Mouse (Mus musculus) limb, embryonic 15.5 days (tissue): ENCODE data around the gene Cers5. TPM values are rescaled to one million over a fixed set of nuclear protein-coding genes. Genes with fewer than 3 reads are reported as not detected.

Experiments
- ATAC-seq: fragments of 200-750 bp; cut with Nextera tagmentation; 2 replicates; pipeline ENCODE4 v1.8.0; 2017; ENCODE audit warnings: low read depth, moderate TSS enrichment; ENCODE audit not compliant: insufficient number of reproducible peaks, low FRiP score, low TSS enrichment
- H3K27ac ChIP-seq: fragments of 300-500 bp; sonication (generic); 2 replicates; pipeline ENCODE4 v1.5.1; 2015; ENCODE audit warnings: moderate library complexity, mild to moderate bottlenecking, inconsistent platforms
- H3K27me3 ChIP-seq: fragments of 300-500 bp; sonication (generic); 2 replicates; pipeline ENCODE4 v1.6.1; 2015; ENCODE audit warnings: inconsistent platforms
- H3K36me3 ChIP-seq: fragments of 300-500 bp; sonication (generic); 2 replicates; pipeline ENCODE4 v1.6.1; 2015; ENCODE audit warnings: inconsistent platforms
- H3K4me1 ChIP-seq: fragments of 300-500 bp; sonication (generic); 2 replicates; pipeline ENCODE4 v1.6.1; 2015; ENCODE audit warnings: inconsistent platforms
- H3K4me2 ChIP-seq: fragments of 300-500 bp; sonication (generic); 2 replicates; pipeline ENCODE4 v1.6.1; 2015; ENCODE audit warnings: mild to moderate bottlenecking, inconsistent platforms
- H3K4me3 ChIP-seq: fragments of 300-500 bp; sonication (generic); 2 replicates; pipeline ENCODE4 v1.5.1; 2015; ENCODE audit warnings: mild to moderate bottlenecking, inconsistent platforms
- H3K9ac ChIP-seq: fragments of 300-500 bp; sonication (generic); 2 replicates; pipeline ENCODE4 v1.6.1; 2015; ENCODE audit warnings: inconsistent platforms
- H3K9me3 ChIP-seq: fragments of 300-500 bp; sonication (generic); 2 replicates; pipeline ENCODE4 v1.6.1; 2016; ENCODE audit warnings: inconsistent platforms
- WGBS: fragments of 180-500 bp; shearing (Covaris S2); methylation state at CpG from one replicate; pipeline ENCODE4 v1.1.7; 2015; 5-methylcytosine and 5-hydroxymethylcytosine counted together
- polyA plus RNA-seq: library from polyadenylated mRNA; unstranded; fragments of >200 nt; fragmentation: Nextera tagmentation; extraction: Ambion mirVana; gene quantifications from 2 replicates; pipeline ENCODE4 v1.2.1, GENCODE M21; 2015

Gene Cers5
- polyA plus RNA-seq, 1 experiment from 2014 or later: 83.6 TPM

DNA sequence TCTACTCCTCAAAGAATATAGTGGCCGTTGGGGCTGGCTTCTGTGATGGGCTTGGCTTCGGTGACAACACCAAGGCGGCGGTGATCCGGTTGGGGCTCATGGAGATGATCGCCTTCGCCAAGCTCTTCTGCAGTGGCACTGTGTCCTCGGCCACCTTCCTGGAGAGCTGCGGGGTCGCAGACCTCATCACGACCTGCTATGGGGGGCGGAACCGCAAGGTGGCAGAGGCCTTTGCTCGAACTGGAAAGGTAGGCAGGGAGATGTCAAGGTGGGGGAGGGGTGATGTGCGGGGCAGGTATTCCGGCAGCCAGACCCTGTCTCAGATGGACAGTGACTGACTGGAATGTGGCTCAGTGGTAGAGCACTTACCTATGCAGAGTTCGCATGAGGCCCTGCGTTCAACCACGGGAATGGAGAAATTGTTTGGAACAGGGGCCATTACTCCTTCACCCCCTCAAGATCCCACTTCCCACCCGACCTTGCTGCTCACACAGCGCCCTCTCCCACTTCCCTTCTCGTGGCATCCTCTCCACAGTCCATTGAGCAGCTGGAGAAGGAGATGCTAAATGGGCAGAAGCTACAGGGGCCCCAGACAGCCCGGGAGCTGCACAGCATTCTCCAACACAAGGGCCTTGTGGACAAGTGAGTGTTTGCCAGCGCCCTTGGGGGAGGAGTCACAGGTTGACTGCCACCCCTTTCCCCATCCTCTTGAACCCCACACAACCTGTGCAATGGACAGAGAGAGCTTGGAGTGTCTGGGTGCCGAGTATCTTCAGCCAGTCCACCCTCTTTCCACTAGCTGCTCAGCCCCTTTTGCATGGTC lies 50.6 kb downstream of the Cers5 start:
- H3K9me3 ChIP-seq: no peaks in the 10 kb centered on the region
- no peak overlapping the region for H3K27ac ChIP-seq
- H3K4me3 ChIP-seq: no peak overlapping the region
- no peak for ATAC-seq
- no peaks in the 10 kb centered on the region; the same call in 1 of the 2 replicates for H3K36me3 ChIP-seq
- no peak overlapping the region for H3K4me2 ChIP-seq
- H3K9ac ChIP-seq: no peak overlapping the region
- no peaks in the 10 kb centered on the region for H3K27me3 ChIP-seq
- peaks cover 31% of the 10 kb centered on the region for H3K4me1 ChIP-seq
- 80% methylated on average over 25 of the region's 25 CpGs for WGBS

DNA sequence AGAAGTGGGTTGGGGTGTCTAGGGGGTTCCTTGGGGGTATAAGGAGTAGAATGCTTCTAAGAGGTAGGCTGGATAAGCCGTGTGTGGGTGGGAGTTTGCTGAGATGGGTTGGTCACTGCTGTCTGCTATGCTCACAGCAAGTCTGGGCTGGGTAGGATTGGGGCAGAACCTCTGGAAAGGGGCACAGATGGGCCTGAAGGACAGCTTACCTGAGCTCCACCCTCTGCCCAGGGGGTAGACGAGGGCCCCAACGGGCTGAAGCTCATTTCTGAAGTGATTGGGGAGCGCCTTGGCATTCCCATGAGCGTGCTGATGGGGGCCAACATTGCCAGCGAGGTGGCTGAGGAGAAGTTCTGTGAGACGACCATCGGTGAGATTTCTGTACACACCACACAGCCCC lies 52.8 kb downstream of the Cers5 start:
- peaks cover 31% of the 10 kb centered on the region for H3K4me1 ChIP-seq
- WGBS: 69% methylated on average over 8 of the region's 8 CpGs
- no peak overlapping the region for H3K4me3 ChIP-seq
- no peak overlapping the region for H3K27ac ChIP-seq
- H3K36me3 ChIP-seq: no peaks in the 10 kb centered on the region; the same call in 1 of the 2 replicates
- H3K9me3 ChIP-seq: no peaks in the 10 kb centered on the region
- no peak for ATAC-seq
- no peaks in the 10 kb centered on the region for H3K27me3 ChIP-seq
- H3K9ac ChIP-seq: no peak overlapping the region
- H3K4me2 ChIP-seq: no peak overlapping the region

DNA sequence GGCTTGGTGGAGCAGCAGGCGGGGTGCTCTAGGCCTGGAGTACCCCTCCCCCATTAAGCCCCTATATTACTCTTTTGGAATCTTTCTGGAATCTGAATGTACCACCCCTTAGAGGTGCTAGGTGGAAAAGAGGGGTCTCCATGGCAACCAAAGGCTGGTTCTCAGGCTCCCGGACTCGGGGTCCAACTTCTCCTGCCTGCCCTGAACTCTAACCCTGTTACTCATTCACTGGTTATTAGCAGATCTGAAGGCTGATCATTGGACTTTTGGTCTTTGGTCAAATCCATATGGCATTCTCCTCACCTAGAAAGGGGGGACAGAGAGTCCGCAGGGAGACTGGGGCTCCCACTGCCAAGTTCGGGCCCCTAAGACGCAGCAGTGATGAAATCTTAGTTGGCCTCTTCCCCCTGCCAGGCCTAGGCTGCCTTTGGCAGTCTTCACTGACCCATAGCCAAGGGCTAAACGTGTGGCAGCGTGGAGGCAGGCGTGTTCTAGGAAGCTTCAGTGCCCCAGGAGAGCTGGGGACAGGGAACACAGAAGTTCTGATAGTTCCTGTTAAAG lies 54.1 kb downstream of the Cers5 start:
- no peak overlapping the region for H3K4me2 ChIP-seq
- H3K27me3 ChIP-seq: no peaks in the 10 kb centered on the region
- H3K9ac ChIP-seq: no peak overlapping the region
- H3K9me3 ChIP-seq: no peaks in the 10 kb centered on the region
- H3K36me3 ChIP-seq: peaks cover 10% of the 10 kb centered on the region
- H3K4me1 ChIP-seq: peaks cover 17% of the 10 kb centered on the region; the same call in 1 of the 2 replicates
- H3K4me3 ChIP-seq: no peak overlapping the region
- 91% methylated on average over 9 of the region's 9 CpGs for WGBS
- no peak for ATAC-seq
- H3K27ac ChIP-seq: no peak overlapping the region

DNA sequence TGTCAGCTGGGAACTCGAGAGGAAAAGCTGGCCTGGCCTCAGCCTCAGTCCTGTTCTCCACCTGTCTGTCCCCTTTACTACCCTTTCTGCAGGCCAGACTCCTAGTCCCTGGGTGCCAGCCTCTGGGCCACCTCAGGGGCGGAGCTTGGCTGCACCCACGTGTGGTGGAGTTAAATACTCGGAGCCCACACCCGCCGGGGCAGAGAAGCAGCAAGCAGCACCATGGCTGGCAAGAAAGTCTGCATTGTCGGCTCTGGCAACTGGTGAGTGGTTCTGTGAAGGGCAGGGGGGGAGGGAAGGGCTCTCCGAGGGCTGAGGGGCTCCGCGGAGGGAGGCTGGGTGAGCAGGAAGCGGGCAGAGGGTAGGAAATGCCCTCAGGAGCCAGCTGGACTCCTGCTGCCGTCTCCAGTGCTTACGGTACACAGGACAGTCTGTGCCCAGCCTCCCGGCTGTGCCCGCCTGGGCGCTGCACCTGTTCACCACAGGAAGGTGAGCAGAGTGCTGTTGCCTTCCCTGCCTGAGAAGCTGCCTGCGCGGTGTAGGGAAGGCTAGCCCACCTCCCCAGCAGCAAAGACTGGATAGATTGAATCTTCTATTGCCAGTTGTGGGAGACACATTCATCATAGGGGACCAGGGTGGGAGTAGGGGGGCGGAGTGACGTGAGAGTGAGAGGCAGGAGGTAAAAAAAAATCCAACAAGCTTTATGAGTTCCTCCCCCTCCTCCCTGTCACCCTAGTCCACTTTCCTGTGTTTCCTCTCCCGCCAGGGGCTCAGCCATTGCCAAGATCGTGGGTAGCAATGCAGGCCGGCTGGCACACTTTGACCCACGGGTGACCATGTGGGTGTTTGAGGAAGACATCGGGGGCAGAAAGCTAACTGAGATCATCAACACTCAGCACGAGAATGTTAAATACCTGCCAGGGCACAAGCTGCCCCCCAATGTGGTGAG lies 55.0 kb downstream of the Cers5 start, which contains the start of gene Gpd1:
TSS of gene Gpd1 (plus strand) at position 130 of the 949 bp plus-strand sequence.
- Histone ChIP-seq H3K27ac (no peak within 1 kb of the TSS), H3K36me3 (peaks cover 18% of the 10 kb centered on the region), H3K9ac (no peak within 1 kb of the TSS), H3K4me1 (peaks cover 12% of the 10 kb centered on the region; the same call in 1 of the 2 replicates), H3K27me3 (no peaks in the 10 kb centered on the region), H3K4me2 (no peak within 1 kb of the TSS), H3K9me3 (no peaks in the 10 kb centered on the region), H3K4me3 (no peak within 1 kb of the TSS)
- ATAC-seq: no peak
- WGBS: 64% methylated on average over 26 of the region's 26 CpGs

DNA sequence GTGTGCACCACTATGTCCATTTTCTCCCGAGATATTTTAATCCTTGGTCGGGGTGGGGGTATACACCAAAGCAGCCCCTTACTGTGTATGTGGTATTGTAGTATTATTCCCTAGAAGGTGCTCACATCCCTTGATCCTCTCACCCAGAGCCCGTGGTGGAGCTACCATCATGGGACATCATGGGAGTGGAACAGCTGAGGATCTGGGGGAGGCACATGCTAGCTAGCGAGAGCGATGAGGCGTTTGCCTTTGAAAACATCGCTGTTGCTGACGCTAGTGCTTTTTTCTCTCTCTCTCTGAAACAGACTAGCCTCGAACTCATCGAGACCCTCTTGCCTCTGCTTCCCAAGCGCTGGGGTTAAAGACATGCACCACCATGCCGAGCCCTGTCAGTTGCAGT lies 55.9 kb downstream of the Cers5 start:
- H3K9me3 ChIP-seq: no peaks in the 10 kb centered on the region
- no peak for ATAC-seq
- H3K27ac ChIP-seq: no peak overlapping the region
- peaks cover 12% of the 10 kb centered on the region; the same call in 1 of the 2 replicates for H3K4me1 ChIP-seq
- H3K4me3 ChIP-seq: no peak overlapping the region
- no peak overlapping the region for H3K9ac ChIP-seq
- peaks cover 27% of the 10 kb centered on the region for H3K36me3 ChIP-seq
- H3K27me3 ChIP-seq: no peaks in the 10 kb centered on the region
- no peak overlapping the region for H3K4me2 ChIP-seq
- WGBS: 87% methylated on average over 12 of the region's 12 CpGs

DNA sequence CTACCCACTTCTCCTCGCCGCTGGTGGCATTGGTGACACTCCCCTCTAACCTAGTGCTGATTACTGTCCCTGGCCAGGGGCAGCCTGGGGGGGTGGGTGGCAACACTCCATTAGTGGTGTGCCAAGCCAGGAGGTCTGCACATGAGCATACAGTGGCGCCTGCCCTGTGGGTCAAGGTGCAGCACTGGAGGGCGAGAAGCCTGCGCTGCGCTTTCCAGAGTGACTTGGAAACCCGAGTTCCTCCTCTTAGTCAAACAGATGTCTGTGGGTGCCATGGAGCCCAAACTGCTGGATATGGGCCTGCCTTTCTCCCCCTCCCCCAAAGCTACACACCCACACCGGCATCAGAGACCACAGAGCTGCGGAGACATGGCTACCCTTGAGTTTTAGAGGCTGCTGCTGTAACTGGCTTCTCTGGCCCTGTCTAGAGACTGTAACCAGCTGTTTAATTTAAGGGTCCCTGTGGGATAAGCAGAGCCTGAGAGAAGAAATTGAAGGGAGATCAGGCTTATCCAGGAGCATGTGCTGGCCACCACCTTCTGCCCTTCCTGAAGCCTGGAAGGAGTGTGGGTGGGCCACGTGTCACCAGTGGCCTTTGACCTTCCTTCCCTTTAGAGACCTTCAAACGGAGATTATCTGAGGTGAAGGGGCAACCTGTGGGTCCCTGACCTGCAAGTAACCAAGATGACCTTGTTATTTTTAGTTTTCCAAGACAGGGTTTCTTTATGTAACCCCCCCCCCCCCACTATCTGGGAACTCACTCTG lies 56.5 kb downstream of the Cers5 start:
- H3K36me3 ChIP-seq: peaks cover 33% of the 10 kb centered on the region
- H3K4me1 ChIP-seq: peaks cover 12% of the 10 kb centered on the region; the same call in 1 of the 2 replicates
- 66% methylated on average over 11 of the region's 11 CpGs for WGBS
- no peak for ATAC-seq
- H3K4me2 ChIP-seq: no peak overlapping the region
- H3K9ac ChIP-seq: no peak overlapping the region
- no peak overlapping the region for H3K4me3 ChIP-seq
- no peak overlapping the region for H3K27ac ChIP-seq
- no peaks in the 10 kb centered on the region for H3K9me3 ChIP-seq
- H3K27me3 ChIP-seq: no peaks in the 10 kb centered on the region

DNA sequence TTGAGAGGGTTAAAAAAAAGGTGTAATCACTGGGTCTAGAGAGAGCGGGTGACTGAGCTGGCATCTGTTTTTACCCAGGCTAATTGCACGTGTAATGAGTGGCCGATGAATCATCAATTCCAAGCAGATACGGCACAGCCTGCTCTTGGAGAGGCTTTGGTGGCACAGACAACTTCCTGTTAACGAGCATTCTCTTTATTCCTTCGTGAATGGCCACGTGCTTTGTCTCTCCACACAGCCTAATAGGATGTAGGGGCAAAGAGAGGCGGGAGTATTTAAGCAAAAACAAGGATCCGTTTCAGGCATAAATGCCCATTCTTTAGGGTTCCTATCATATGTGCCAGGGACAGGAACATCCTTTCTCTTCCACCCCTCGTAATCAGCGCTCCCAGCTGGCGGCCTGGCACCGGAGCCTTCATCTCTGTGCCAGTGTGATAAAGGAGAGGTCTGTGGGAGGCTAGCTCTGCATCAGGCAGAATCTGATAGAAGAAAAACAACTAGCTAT lies 57.3 kb downstream of the Cers5 start:
- H3K36me3 ChIP-seq: peaks cover 41% of the 10 kb centered on the region
- no peak for ATAC-seq

DNA sequence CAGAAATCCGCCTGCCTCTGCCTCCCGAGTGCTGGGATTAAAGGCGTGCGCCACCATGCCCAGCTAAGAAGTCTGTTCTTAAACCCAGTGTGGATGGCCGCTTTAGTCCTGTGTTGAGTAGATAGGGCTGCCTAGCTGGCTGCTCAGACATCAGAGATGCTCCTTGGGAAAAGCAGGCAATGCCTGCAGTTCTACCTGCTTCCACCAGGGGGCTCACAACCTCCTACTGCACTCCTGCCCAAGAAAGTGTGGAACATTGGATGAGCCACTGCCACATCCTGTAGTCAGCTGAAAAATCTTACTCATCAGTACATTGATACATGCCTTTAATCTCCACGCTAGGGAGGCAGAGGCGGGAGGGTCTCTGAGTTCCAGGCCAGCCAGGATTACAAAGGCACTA lies 57.8 kb downstream of the Cers5 start:
- ATAC-seq: no peak
- no peak overlapping the region for H3K4me3 ChIP-seq
- peaks cover 46% of the 10 kb centered on the region for H3K36me3 ChIP-seq
- H3K9me3 ChIP-seq: no peaks in the 10 kb centered on the region
- no peak overlapping the region for H3K4me2 ChIP-seq
- H3K27ac ChIP-seq: no peak overlapping the region
- H3K9ac ChIP-seq: no peak overlapping the region
- H3K27me3 ChIP-seq: no peaks in the 10 kb centered on the region
- peaks cover 12% of the 10 kb centered on the region; the same call in 1 of the 2 replicates for H3K4me1 ChIP-seq
- 63% methylated on average over 7 of the region's 7 CpGs for WGBS

More for the DNA sequence above, 57.3 kb downstream of the Cers5 start:
- 77% methylated on average over 13 of the region's 13 CpGs for WGBS
- H3K4me2 ChIP-seq: no peak overlapping the region
- peaks cover 12% of the 10 kb centered on the region; the same call in 1 of the 2 replicates for H3K4me1 ChIP-seq
- H3K4me3 ChIP-seq: no peak overlapping the region
- H3K27ac ChIP-seq: no peak overlapping the region
- H3K27me3 ChIP-seq: no peaks in the 10 kb centered on the region
- H3K9me3 ChIP-seq: no peaks in the 10 kb centered on the region
- H3K9ac ChIP-seq: no peak overlapping the region

DNA sequence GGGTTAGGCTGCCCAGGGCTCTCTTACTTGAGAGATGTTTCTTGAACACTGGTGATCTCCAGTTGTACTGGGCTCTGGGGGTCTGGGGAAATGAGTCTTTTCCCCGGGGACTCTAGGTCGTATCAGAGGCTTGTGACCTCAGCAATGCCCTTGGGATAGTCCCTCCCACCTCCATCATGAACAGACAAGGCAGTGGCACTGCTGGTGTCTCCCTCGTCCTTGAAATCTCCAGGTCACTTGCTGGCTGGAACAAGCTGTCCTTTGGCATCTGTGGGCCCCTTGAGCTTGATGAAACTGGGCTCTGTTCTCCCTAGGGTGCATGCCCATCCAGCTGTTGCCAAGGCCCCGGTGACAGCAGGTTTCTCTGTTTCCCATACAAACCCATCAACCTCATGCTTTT lies 58.5 kb downstream of the Cers5 start:
- H3K27me3 ChIP-seq: no peaks in the 10 kb centered on the region
- H3K4me2 ChIP-seq: no peak overlapping the region
- no peak overlapping the region for H3K4me3 ChIP-seq
- WGBS: 71% methylated on average over 4 of the region's 4 CpGs
- H3K27ac ChIP-seq: no peak overlapping the region
- peaks cover 12% of the 10 kb centered on the region; the same call in 1 of the 2 replicates for H3K4me1 ChIP-seq
- peaks cover 53% of the 10 kb centered on the region for H3K36me3 ChIP-seq
- no peaks in the 10 kb centered on the region for H3K9me3 ChIP-seq
- ATAC-seq: no peak
- no peak overlapping the region for H3K9ac ChIP-seq

DNA sequence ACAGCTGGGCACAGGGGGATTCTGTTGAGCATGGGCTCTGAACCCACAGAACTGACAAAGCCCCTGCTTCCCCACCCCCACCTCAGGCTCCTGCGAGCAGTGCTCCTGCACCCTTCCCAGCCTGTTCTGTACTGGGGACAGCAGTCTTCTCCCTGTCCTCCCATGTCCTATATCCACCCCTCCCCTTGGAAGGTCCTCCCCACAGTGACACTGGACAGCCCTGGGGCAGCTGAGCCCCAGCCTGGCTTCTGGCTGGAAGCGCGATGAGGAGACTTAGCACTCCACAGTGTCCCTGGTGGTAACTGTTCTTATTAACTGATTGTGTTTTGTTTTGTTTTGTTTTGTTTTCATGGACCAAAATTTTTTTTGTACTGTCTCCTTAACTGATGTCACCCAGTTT lies 59.1 kb downstream of the Cers5 start:
- Histone ChIP-seq H3K36me3 (peaks cover 59% of the 10 kb centered on the region), H3K4me1 (peaks cover 12% of the 10 kb centered on the region; the same call in 1 of the 2 replicates), H3K9ac (no peak overlapping the region), H3K4me3 (no peak overlapping the region), H3K9me3 (no peaks in the 10 kb centered on the region), H3K4me2 (no peak overlapping the region), H3K27me3 (no peaks in the 10 kb centered on the region), H3K27ac (no peak overlapping the region)
- WGBS: 80% methylated on average over 3 of the region's 3 CpGs
- ATAC-seq: no peak
